Mouse (Mus musculus) layer of hippocampus, adult 11-12 months (tissue): Measurements from ENCODE around the gene Capn12.
A peak's percentile ranks its signal among the peaks of the same experiment; 100 is the strongest.

Experiments used
- DNase-seq: peaks from one replicate; pipeline ENCODE4 v3.0.0; 2022; ENCODE audit warnings: low spot score

The Capn12 gene

GRCm38 (mm10) chr7:28881199-28881598, at the start of gene Capn12:
Gene Capn12 (plus strand): TSS chr7:28881422.
- DNase-seq: no peak

GRCm38 (mm10) chr7:28832137-28832536, 49.1 kb upstream of the Capn12 start:
- DNase-seq: no peak

- DNase-seq: no peak
Measured at GRCm38 (mm10) chr7:28833723-28834347, 47.4 kb upstream of the Capn12 start, which contains the start of gene Lgals4. Gene Lgals4 (plus strand): TSS chr7:28833854.

GRCm38 (mm10) chr7:28836936-28837335, 44.3 kb upstream of the Capn12 start:
- no peak for DNase-seq

- no peak for DNase-seq
Measured at GRCm38 (mm10) chr7:28838331-28838730, 42.9 kb upstream of the Capn12 start.

GRCm38 (mm10) chr7:28847273-28847672, 33.9 kb upstream of the Capn12 start:
- no peak for DNase-seq

- no peak for DNase-seq
Measured at GRCm38 (mm10) chr7:28849700-28850236, 31.5 kb upstream of the Capn12 start.

GRCm38 (mm10) chr7:28850642-28851041, 30.6 kb upstream of the Capn12 start:
- no peak for DNase-seq

- DNase-seq: no peak
Measured at GRCm38 (mm10) chr7:28859953-28860352, 21.3 kb upstream of the Capn12 start.

GRCm38 (mm10) chr7:28860898-28861297, 20.3 kb upstream of the Capn12 start:
- peak; percentile 24 for DNase-seq

GRCm38 (mm10) chr7:28862817-28863499, 18.3 kb upstream of the Capn12 start:
- DNase-seq: peak; percentile 40

GRCm38 (mm10) chr7:28863540-28863939, 17.7 kb upstream of the Capn12 start, which contains the start of gene Lgals7:
Gene Lgals7 (plus strand): TSS chr7:28863853.
- no peak for DNase-seq

GRCm38 (mm10) chr7:28864288-28864750, 16.9 kb upstream of the Capn12 start:
- no peak for DNase-seq

- DNase-seq: peak; percentile 75
Measured at GRCm38 (mm10) chr7:28865481-28866300, 15.5 kb upstream of the Capn12 start.

- no peak for DNase-seq
Measured at GRCm38 (mm10) chr7:28866769-28867507, 14.3 kb upstream of the Capn12 start.

GRCm38 (mm10) chr7:28867508-28868340, 13.5 kb upstream of the Capn12 start:
- peak; percentile 58 for DNase-seq

- DNase-seq: no peak
Measured at GRCm38 (mm10) chr7:28870901-28871664, 10.1 kb upstream of the Capn12 start.

GRCm38 (mm10) chr7:28874565-28874964, 6.7 kb upstream of the Capn12 start:
- no peak for DNase-seq

- DNase-seq: no peak
Measured at GRCm38 (mm10) chr7:28876099-28876498, 5.1 kb upstream of the Capn12 start.

- DNase-seq: no peak
Measured at GRCm38 (mm10) chr7:28877155-28877554, 4.1 kb upstream of the Capn12 start.
